Mouse (Mus musculus): ENCODE measurements around the gene Use1. TPM values are rescaled to one million over a fixed set of nuclear protein-coding genes. Genes with fewer than 3 reads are reported as not detected.
"Not testable (repeated sequence)": the region's sequence is repeated elsewhere in the genome, so short reads cannot be mapped to it uniquely, and the experiment has no call there.

The Use1 gene
- total RNA-seq (2021), result 168 and 199 TPM in 2 replicates
- long read RNA-seq, partial matches to known transcripts, result 0 of 10 reads
- long read RNA-seq, other reads (novel, unspliced or antisense), result 10 of 10 reads

GRCm38 (mm10) chr8:71366771-71367528 is at the start of gene Use1:
Gene Use1, plus strand, starts transcription at chr8:71366848.
- peak; percentile 88 for DNase-seq

DNA sequence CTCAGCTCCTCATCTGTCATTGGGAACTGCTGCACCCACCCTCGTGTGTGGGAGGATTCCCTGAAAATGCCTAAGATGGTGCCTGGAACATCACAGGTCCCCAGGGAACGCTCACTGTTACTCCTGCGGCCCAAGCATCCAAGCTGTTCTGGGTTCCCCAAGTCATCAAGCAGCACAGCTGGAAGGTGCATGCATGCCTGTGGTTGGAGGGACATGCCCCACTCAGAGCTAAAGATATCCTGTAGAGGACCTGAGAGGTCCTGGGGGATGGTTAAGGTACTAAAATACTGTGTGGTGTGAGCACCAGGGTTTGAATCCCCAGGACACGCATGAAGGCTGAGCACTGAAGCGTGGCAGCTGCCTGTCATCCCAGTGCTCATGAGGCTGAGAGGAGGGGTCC is 48.0 kb upstream of the Use1 start:
- DNase-seq, result not testable (repeated sequence)

DNA sequence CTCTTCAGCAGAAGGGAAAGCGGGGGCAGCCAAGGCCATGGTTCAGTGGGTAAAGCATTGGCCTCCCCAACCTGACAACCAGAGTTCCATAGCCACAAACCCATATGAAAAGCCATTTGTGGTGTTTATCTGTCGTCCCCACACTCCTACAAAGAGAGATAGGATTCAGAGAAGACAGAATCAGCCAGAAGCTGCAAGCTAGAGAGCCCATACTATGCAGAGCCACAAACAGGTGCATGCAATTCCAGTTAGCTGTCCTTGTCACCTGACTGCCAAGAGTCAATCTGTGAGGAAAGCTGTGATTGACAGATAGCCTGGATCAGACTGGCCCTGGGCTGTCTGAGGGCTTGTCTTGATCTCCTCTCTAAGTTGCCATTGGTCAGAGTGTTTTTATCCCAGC is 46.9 kb upstream of the Use1 start:
- not testable (repeated sequence) for DNase-seq

DNA sequence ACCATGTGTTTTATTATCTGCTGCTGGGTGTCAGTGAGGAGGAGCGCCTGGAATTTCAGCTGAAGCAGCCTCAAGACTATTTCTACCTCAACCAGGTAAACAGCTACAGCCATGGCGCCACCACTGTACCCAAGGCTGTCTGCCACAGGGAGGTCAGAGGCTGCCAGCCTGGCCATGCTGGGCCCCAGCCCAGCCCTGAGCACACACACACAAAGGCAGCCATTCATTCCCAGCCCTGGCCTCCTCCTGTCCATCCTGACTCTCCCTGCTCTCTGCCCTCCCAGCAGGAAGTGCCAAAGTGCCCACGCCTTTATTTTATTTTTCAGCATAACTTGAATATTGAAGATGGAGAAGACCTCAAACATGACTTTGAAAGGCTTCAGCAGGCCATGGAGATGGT is 43.7 kb upstream of the Use1 start:
- DNase-seq, result no peak

GRCm38 (mm10) chr8:71324848-71325247 is 41.8 kb upstream of the Use1 start:
- no peak for DNase-seq

DNA sequence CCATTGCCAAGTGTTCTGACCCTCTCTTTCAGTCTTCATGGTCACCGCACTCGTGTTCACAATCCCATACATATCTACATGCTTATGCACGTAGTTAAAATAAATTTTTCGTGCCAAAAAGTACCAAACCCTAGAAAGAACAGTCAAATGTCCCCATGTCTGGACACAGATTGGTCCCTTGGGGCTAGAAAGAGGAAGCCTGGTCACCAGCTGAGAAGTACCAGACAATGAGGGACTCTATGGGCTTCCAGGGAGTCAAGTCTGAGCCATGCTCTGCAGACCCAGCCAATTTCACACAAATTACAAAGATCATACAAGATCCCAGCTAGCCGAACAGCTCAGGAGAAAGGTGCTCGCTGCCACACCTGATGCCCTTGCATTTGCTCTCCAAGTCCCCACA is 28.8 kb upstream of the Use1 start:
- not testable (repeated sequence) for DNase-seq

GRCm38 (mm10) chr8:71340625-71341024 is 26.0 kb upstream of the Use1 start:
- DNase-seq, result peak; percentile 47

GRCm38 (mm10) chr8:71346581-71346980 is 20.1 kb upstream of the Use1 start:
- DNase-seq, result no peak

- DNase-seq, result no peak
Observed at GRCm38 (mm10) chr8:71351117-71351516, 15.5 kb upstream of the Use1 start.

GRCm38 (mm10) chr8:71351520-71351919 is 15.1 kb upstream of the Use1 start:
- DNase-seq, result no peak

DNA sequence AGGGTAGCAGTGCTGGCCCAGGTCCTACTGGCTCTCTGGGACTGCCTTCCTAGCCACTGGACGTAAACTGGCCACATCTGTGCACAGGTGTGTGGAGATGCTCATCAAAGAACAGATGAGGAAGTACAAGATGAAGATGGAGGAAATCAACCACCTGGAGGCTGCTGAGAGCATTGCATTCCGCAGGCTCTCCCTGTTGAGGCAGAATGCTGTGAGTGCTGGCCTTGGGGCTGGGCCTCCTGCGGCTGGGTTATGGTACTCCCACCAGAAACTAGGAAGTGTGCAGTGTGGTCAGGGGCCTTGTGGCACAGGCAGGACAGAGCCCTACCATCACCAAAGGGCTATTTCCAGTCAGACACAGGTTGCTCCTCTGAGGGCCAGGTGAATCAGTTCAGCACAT is 8.6 kb upstream of the Use1 start:
- DNase-seq, result no peak

DNA sequence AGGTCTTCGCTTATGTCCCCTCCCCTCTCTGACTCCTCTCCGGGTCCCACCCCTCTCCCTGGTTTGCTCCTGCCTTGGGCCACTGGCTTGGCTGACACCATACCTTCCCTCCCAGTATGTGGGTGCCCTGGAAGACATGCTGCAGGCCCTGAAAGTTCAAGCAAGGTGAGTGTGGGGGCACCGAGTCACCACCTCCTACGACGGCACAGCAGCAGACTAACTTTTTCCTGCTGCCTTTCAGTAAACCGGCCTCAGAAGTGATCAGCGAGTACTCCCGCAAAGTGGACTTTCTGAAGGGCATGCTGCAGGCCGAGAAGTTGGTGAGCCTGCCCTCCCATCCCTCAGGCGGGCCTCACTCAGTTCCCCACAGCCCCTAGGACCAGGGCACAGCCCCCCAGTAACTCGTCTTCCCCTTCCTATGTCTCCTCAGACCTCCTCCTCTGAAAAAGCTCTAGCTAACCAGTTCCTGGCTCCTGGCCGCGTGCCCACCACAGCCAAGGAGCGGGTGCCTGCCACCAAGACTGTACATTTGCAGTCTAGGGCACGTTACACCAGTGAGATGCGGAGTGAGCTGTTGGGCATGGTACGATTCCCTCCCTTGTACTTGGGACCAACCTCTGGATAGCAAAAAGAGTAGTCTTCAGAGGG is 1.0 kb downstream of the Use1 start:
- DNase-seq, result peak; percentile 38

- no peak for DNase-seq
Observed at GRCm38 (mm10) chr8:71368366-71368765, 1.7 kb downstream of the Use1 start.

DNA sequence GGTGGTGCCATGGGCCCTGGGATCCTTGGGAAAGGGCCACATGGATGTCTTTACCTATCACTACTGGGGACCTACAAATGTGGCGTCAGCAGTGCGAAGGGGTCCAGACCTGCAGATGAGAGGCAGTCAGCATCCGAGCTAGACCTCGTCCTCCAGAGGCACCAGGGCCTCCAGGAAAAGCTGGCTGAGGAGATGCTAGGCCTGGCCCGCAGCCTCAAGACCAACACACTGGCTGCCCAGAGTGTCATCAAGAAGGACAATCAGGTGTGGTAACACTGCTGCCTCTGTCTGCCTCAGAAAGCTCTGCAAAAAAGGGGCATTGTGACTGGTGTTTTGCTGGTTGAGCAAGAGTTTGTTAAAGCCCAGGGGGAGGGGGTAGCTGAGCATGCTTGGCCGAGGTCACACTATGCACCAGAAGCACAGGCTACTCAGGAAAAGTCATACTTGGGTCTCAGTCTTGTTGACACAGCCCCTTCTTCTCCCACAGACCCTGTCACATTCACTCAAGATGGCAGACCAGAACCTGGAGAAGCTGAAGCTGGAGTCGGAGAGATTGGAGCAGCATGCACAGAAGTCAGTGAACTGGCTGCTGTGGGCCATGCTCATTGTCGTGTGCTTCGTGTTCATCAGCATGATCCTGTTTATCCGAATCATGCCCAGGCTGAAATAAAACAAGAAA is 2.5 kb downstream of the Use1 start:
- no peak for DNase-seq

DNA sequence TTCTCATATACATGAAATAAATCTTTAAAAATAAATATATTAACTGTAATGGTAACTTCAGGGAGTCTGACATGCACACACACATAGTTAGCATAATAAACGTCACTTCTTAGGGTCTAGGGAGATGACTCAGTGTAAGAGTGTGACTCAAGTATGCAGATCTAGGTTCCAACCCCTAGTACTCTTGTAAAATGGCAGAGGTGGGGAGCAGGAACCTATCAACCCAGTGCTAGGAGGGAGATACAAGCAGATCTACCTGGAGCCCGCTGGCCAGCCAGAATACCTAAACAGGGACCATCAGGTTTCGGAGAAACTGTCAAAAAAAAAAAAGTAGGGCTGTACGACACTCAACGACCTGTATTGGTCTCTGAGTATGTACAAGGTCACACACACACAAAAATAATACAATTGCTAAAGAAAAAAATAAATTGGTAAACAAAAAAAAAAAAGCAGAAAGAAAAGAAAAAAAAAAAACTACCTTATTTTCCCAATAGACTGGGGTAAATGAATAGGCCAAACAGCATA is 4.1 kb downstream of the Use1 start:
- no peak for DNase-seq

DNA sequence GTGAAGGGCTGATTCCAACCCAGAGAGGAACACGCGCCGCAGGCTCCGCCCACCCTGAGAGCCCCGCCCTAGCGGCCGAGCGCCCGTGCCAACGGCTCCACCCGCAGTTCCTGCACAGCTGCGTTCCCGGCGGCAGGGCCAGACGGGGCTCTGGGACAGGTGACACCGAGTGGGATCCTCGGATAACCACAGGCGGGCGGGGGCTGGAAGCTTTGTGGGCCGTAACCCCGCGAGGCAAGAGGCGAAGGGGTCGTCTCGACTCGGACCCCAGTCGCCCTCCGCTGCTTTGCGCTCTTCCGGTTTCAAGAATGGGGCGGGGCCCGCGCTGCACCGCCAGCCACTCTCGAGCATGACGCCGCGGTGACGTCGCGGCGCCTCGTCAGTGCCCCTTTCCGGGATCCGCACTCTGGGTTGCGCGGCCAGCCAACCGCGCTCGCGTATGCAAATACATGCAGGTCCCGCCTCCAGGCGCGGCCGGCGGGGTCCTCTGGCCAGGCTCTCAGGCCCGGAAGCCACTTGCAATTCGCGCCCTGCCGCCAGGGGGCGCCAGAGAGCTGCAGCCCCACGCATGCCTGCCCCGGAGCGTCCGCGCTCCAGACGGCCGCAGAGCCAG is 4.7 kb downstream of the Use1 start, which contains the start of gene Ocel1:
TSS of gene Ocel1 (plus strand) at position 63 of the 613 bp plus-strand sequence.
- DNase-seq, result peak; percentile 98

GRCm38 (mm10) chr8:71372427-71372826 is 5.8 kb downstream of the Use1 start:
- no peak for DNase-seq

GRCm38 (mm10) chr8:71373000-71373399 is 6.4 kb downstream of the Use1 start:
- no peak for DNase-seq

GRCm38 (mm10) chr8:71374616-71375206 is 8.1 kb downstream of the Use1 start:
- peak; percentile 28 for DNase-seq

DNA sequence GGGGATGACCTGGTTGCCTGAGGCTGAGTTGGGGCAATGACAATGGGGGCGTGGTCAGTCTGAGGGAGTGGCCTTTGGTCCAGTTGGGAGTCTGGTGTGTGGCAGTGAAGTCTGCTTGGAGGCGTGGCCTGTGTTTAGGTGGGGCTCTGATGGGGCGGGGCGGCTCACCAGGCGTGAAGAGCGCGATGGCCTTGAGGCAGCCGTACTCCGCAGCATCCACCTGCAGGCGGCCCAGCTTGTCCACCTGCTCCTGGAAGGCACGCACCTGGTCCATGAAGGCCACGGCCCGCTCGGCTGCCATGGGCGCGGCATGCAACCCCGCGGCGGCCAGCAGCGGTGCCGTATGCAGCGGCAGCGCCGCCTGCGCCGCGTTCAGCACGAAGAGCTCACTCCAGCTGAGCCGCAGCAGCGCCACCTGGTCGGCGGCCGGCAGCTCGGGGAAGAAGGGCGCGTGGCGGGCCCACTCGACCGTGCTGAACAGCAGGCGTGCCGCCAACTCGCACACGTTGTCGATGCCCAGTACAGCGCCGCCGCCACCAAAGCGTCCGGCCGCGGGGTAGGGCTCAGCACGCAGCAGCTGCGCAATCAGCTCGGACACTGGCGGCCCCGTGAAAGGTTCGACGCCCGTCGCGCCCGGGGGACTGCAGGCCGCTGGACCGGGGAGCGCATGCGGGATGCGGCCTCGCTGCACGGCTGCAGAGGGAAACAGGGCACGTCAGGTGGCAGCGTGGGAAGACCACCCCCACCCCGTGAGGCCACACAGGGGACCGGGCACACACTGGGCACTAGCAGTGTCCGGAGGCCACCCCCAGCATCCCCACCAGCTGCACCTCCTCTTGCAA is 9.2 kb downstream of the Use1 start:
- DNase-seq, result peak; percentile 72

All from adrenal gland, postnatal 25 days (tissue).